Mouse (Mus musculus): ENCODE results near the gene Ext2. TPM values are rescaled to one million over a fixed set of nuclear protein-coding genes. Genes with fewer than 3 reads are reported as not detected.

The Ext2 gene
- polyA plus RNA-seq, 1 experiment from 2014 or later = 72.3 TPM

DNA sequence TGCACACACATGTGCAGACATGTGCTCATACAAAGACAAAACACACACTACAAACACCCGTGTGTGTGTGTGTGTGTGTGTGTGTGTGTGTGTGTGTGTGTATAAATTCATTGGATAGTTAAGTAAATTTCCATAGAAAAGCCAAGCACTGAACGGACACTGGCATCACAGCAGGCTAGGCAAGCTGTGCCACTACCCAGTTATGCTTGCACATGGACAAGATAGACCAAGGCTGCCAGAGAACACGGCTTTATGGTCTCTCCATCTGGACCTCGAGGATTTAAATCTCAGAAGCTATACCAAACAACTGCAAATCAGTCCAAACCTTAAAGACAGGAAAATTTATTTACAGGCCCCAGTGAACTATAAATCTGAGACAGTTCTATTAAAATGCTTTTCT lies 40.2 kb downstream of the Ext2 start:
- Histone ChIP-seq H3K27me3 (ENCODE audit: low read depth, poor library complexity, severe bottlenecking) (no peaks in the 10 kb centered on the region), H3K9me3 (replicated peaks) (no peaks in the 10 kb centered on the region), H3K4me1 (peaks cover 44% of the 10 kb centered on the region), H3K27ac (replicated peaks) (no peak overlapping the region), H3K36me3 (peaks cover 3% of the 10 kb centered on the region; the same call in 1 of the 2 replicates), H3K4me3 (no peak overlapping the region)
- DNase-seq (ENCODE audit: low spot score) = no peak
- WGBS = 86% methylated on average over 4 of the region's 4 CpGs

DNA sequence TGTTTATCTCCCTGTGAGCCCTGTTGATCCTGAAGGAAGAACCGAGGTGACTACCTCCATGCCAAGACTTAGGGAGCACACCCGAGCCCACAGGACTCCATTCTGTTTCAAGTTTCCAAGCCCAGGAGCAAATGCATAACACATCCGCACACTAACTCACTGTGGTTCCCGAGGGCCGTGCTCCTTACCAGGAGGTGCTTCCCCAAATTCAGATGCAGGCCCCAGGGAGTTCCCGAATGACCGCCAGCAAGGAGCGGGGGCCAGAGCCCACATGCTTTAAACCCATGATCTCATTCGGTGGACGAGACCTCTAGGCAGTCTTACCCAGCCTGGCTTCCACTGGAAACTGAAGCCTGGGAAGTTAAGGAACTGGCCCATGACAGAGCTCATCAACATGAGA lies 41.8 kb downstream of the Ext2 start:
- 81% methylated on average over 10 of the region's 10 CpGs for WGBS

DNA sequence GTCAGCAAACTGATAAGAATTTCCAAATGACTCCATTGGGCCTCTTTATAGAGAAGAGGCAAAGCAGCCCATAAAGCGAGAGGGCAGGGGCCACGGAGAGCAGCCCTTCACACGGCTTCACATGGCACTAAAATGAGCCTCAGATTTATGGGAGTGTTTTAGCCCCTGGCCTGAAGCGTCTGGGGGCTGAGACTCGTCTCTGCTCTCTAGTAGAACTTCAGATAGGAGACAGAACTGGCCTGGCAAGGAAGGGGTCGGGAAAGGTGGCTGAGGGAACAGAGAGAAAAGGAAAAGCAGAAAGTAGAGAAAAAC lies 42.5 kb downstream of the Ext2 start:
- WGBS = 82% methylated on average over 6 of the region's 6 CpGs
- Histone ChIP-seq H3K27ac (replicated peaks) (0 out of 2 replicates have a peak overlapping the region, but pooled peaks have one; percentile 67), H3K27me3 (ENCODE audit: low read depth, poor library complexity, severe bottlenecking) (no peaks in the 10 kb centered on the region), H3K4me1 (peaks cover 52% of the 10 kb centered on the region), H3K36me3 (peaks cover 3% of the 10 kb centered on the region; the same call in 1 of the 2 replicates), H3K9me3 (replicated peaks) (no peaks in the 10 kb centered on the region), H3K4me3 (no peak overlapping the region)
- DNase-seq (ENCODE audit: low spot score) = no peak

More for the DNA sequence above, 41.8 kb downstream of the Ext2 start:
- Histone ChIP-seq H3K36me3 (peaks cover 3% of the 10 kb centered on the region; the same call in 1 of the 2 replicates), H3K9me3 (replicated peaks) (no peaks in the 10 kb centered on the region), H3K27me3 (ENCODE audit: low read depth, poor library complexity, severe bottlenecking) (no peaks in the 10 kb centered on the region), H3K27ac (replicated peaks) (no peak overlapping the region), H3K4me3 (no peak overlapping the region), H3K4me1 (peaks cover 54% of the 10 kb centered on the region)
- no peak for DNase-seq (ENCODE audit: low spot score)

DNA sequence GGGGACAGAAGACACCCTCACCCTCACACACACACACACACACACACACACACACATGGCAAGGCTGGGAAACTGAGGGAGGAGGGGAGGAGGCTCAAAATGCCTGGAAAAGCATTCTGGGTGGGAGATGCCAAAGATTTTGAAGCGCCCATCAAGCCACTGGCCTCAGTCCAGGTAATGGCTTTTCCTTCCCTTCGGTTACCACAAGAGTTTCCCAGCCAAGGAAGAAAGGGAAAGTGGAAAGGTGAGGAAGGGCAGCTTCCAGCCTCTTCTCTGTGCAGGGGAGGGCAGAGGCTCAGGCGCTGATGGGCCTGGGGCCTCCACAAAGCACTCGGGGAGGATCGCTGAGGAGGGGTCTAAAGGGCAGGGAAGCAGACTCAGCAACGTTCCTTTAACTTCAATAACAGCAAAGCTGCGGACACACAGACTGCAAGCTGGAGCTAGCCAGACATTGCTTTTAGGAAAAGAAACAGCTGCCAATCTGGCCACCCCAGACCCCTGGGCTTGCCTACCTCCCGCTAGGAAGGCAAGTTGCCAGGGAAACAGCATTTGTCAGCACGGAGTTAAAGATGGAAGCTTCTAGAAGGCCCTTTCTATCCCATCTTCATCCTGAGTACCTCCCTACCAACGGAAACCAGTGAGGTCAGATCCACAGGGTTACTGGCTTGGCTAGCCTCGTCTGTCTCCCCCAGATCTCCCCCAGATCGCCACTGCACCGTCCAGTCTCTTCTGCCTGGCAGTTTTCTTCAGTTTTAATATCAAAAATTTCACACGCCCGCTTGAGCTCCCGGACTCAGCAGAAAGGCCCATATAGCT lies 43.1 kb downstream of the Ext2 start:
- Histone ChIP-seq H3K36me3 (peaks cover 3% of the 10 kb centered on the region; the same call in 1 of the 2 replicates), H3K4me1 (peaks cover 47% of the 10 kb centered on the region), H3K27me3 (ENCODE audit: low read depth, poor library complexity, severe bottlenecking) (no peaks in the 10 kb centered on the region), H3K4me3 (no peak overlapping the region), H3K27ac (replicated peaks) (peak overlapping the region; percentile 67; the same call in 1 of the 2 replicates), H3K9me3 (replicated peaks) (no peaks in the 10 kb centered on the region)
- DNase-seq (ENCODE audit: low spot score) = no peak
- 74% methylated on average over 16 of the region's 16 CpGs for WGBS

DNA sequence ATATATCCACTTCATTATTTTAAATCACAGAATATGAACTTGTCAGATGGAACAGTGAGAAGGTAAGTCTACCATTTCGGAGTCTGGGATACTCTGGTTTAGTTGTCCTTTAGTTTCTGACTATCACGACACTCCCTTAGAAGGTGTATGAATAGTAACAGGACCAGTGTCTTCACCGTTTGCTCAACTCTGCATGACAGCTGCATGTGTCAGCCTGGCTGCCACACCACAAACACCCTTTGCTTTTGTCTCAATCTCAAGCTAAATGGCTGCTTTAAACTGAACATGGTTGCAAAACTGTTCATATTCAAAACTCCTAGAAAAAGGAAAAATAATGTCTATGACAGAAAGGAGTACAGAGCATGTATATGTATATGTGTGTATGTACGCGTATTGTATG lies 43.8 kb downstream of the Ext2 start:
- Histone ChIP-seq H3K27me3 (ENCODE audit: low read depth, poor library complexity, severe bottlenecking) (no peaks in the 10 kb centered on the region), H3K36me3 (no peaks in the 10 kb centered on the region), H3K27ac (replicated peaks) (no peak overlapping the region), H3K4me3 (no peak overlapping the region), H3K9me3 (replicated peaks) (no peaks in the 10 kb centered on the region), H3K4me1 (peaks cover 46% of the 10 kb centered on the region)
- 95% methylated on average over 5 of the region's 5 CpGs for WGBS
- DNase-seq (ENCODE audit: low spot score) = no peak

DNA sequence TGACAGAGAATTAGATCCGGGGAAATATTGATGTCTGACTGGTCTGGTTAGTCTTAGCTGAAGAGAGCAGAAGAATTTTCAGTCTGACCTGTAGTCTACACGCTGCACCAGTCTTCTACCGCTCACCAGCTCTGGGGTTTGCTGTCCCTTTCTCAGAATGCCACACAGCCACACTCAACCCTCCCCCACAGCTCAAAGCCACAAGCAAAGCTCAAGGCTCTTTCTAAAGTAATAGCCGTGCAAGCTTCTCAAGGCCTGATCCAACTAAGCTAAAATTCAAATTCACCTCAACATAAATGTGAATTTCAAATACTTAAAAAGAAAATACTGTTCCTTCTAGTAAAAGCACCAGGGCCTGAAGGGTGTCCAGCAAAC lies 45.3 kb downstream of the Ext2 start:
- Histone ChIP-seq H3K36me3 (no peaks in the 10 kb centered on the region), H3K27ac (replicated peaks) (no peak overlapping the region; the same call in 1 of the 2 replicates), H3K9me3 (replicated peaks) (no peaks in the 10 kb centered on the region), H3K27me3 (ENCODE audit: low read depth, poor library complexity, severe bottlenecking) (no peaks in the 10 kb centered on the region), H3K4me3 (no peak overlapping the region), H3K4me1 (peaks cover 61% of the 10 kb centered on the region)
- DNase-seq (ENCODE audit: low spot score) = no peak
- WGBS = 75% methylated on average over 4 of the region's 4 CpGs

DNA sequence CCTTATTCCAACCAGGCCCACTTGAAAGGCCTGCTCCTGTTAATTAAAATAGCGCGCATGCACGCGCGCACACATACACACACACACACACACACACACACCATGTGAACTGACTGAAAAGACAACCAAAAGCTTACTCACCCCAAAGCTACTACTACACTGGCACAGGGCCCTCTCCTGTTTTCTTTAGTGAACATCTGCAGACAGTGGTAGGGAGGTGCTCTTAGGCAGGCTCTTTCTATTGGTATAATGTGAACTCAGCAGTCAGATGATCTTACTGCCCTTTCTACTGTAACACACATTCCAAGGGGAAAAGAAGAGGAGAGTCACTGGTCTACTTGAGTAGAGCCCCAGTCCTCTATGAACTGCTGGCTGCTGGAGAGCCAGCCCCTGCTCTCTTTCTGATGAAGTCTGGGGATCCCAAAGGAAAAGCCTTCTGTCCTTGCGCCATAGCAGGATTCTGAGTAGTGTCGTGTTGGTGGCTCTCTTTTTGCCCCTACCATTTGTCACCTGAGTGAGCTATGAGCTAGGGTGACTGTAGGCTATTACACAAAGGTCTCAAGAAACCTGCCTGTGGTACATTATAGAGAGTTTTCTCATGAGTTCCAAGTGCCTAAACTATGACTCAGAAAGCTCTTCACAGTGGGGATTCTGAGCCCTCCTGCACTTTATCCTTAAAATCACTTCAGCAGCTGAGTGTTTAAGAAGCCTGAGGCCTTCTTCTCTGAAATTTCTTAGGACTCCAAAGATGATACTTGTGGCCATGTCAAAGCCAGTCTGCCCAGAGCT lies 45.9 kb downstream of the Ext2 start:
- Histone ChIP-seq H3K9me3 (replicated peaks) (no peaks in the 10 kb centered on the region), H3K4me3 (no peak overlapping the region), H3K27ac (replicated peaks) (peak overlapping the region; percentile 28; the same call in 1 of the 2 replicates), H3K4me1 (peaks cover 62% of the 10 kb centered on the region), H3K36me3 (no peaks in the 10 kb centered on the region), H3K27me3 (ENCODE audit: low read depth, poor library complexity, severe bottlenecking) (no peaks in the 10 kb centered on the region)
- 76% methylated on average over 7 of the region's 7 CpGs for WGBS
- DNase-seq (ENCODE audit: low spot score) = no peak

DNA sequence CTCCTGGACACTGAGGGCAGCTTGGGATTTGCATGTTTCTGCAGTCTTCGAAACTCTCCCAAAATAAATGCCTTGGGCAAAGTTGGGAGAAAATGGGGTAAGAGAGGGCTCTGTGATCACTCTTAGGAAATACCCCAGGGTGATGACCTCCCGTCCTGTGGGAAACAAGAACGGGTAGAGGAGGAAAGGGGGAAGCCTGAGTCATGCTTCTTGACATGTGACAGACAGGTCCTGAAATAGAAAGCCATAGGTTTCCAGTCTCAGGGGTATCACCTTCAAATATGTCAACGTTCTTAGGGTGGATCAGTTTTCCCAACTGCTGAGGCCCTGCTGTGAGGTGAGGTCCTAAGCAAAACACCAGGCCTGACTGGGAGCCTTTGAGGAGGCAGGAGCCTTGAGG lies 46.9 kb downstream of the Ext2 start:
- WGBS = 49% methylated on average over 4 of the region's 4 CpGs
- Histone ChIP-seq H3K27ac (replicated peaks) (0 out of 2 replicates have a peak overlapping the region, but pooled peaks have one; percentile 28), H3K27me3 (ENCODE audit: low read depth, poor library complexity, severe bottlenecking) (no peaks in the 10 kb centered on the region), H3K9me3 (replicated peaks) (no peaks in the 10 kb centered on the region), H3K36me3 (no peaks in the 10 kb centered on the region), H3K4me1 (peaks cover 65% of the 10 kb centered on the region), H3K4me3 (no peak overlapping the region)
- no peak for DNase-seq (ENCODE audit: low spot score)

DNA sequence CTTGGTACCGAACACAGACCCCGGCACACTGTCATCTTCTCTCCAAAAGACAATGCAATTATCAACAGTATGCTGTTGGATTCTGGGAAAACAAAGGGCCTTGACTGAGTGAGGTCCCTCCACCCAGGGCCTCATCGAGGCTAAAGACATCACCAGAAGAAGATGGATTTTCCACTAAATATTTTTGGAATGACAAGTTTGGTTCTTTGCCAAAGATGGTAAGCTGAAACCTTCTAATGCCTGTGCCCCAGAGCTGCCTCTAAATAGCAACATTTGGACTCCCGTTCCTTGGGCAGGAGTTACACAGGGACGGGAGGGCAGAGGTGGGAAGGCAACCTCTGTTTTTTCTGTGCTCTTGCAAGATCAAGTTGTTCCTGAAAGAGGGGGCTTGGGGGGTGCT lies 47.4 kb downstream of the Ext2 start:
- DNase-seq (ENCODE audit: low spot score) = no peak
- H3K36me3 ChIP-seq = no peaks in the 10 kb centered on the region
- H3K27ac ChIP-seq (replicated peaks) = no peak overlapping the region
- H3K9me3 ChIP-seq (replicated peaks) = no peaks in the 10 kb centered on the region
- no peak overlapping the region for H3K4me3 ChIP-seq
- 81% methylated on average over 5 of the region's 5 CpGs for WGBS
- peaks cover 61% of the 10 kb centered on the region for H3K4me1 ChIP-seq
- H3K27me3 ChIP-seq (ENCODE audit: low read depth, poor library complexity, severe bottlenecking) = no peaks in the 10 kb centered on the region

DNA sequence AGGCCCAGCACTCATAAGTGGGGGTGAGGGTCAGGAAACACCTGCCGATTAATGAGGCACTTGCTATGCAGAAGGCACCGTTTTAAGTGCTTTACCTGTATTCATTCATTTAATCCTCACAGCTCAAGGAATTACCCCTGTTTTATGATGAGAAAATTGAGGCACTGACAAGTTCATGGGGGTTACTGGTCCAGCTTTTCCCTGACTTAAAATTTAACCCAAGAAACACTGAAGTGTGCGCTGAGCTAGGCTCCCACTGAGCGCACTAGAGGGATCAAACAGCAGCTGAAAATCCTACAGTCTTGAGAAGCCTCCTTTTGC lies 49.6 kb downstream of the Ext2 start:
- no peaks in the 10 kb centered on the region for H3K9me3 ChIP-seq (replicated peaks)
- no peaks in the 10 kb centered on the region for H3K27me3 ChIP-seq (ENCODE audit: low read depth, poor library complexity, severe bottlenecking)
- no peak for DNase-seq (ENCODE audit: low spot score)
- H3K36me3 ChIP-seq = peaks cover 10% of the 10 kb centered on the region; the same call in 1 of the 2 replicates
- H3K4me3 ChIP-seq = no peak overlapping the region
- H3K27ac ChIP-seq (replicated peaks) = peak overlapping the region; percentile 35; the same call in 1 of the 2 replicates
- WGBS = 56% methylated on average over 4 of the region's 4 CpGs
- peaks cover 49% of the 10 kb centered on the region for H3K4me1 ChIP-seq

DNA sequence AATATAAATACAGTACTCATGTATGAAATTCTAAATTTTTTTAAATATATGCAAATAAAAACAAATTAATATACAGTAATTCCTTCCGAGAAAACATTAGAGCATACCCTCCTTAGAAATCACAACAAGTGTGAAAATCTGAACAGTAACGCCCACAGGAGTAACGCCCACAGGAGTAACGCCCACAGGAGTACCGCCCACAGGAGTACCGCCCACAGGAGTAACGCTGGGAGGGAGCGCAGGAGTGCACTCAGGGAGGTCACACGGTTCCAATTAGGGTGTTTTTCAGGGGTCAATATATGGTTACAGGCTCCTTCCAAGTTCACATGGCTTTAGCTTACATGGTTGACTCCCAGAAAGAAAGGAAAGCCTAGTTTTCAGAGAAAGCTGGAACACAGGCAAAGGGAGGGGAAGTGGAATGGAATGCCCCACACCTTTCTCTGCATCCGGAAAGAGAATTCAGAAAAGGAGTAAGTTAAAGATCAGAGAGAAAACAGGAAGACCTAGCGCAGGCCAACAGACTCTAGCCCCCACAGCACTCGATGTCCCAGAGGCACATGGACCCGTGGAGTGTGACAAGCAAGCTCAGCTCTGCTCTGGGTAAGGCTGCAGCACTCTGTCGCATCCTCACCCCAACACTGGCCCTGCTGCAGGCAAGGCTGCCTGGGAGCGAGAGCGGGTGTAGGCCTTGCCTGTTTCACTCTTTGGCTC lies 50.2 kb downstream of the Ext2 start:
- no peaks in the 10 kb centered on the region for H3K9me3 ChIP-seq (replicated peaks)
- no peaks in the 10 kb centered on the region for H3K27me3 ChIP-seq (ENCODE audit: low read depth, poor library complexity, severe bottlenecking)
- H3K36me3 ChIP-seq = peaks cover 10% of the 10 kb centered on the region; the same call in 1 of the 2 replicates
- DNase-seq (ENCODE audit: low spot score) = no peak
- no peak overlapping the region for H3K4me3 ChIP-seq
- H3K4me1 ChIP-seq = peaks cover 47% of the 10 kb centered on the region
- 45% methylated on average over 16 of the region's 16 CpGs for WGBS
- H3K27ac ChIP-seq (replicated peaks) = peak overlapping the region; percentile 35; the same call in 1 of the 2 replicates

DNA sequence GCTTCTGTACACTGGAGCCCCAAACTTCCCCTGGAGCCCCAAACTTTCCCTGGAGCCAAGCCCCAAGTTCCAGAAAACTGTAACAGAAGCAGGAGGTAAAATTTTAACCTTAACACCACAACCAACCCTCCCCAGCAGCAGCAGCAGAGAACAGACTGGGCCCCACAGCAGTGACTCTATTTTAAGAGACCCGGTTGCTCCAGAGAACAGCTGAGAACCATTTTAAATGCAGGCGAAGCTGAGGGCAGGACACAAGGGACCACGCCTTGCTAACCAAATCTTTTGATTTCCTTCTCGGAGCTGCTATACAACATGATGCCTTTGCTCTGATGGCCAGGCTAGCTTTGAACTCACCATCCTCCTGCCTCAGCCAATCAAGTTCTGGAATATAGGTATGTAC lies 51.5 kb downstream of the Ext2 start:
- Histone ChIP-seq H3K27ac (replicated peaks) (0 out of 2 replicates have a peak overlapping the region, but pooled peaks have one; percentile 1), H3K9me3 (replicated peaks) (no peaks in the 10 kb centered on the region), H3K36me3 (peaks cover 19% of the 10 kb centered on the region; the same call in 1 of the 2 replicates), H3K4me3 (no peak overlapping the region), H3K27me3 (ENCODE audit: low read depth, poor library complexity, severe bottlenecking) (no peaks in the 10 kb centered on the region), H3K4me1 (peaks cover 34% of the 10 kb centered on the region)
- no peak for DNase-seq (ENCODE audit: low spot score)
- WGBS = 89% methylated on average over 4 of the region's 4 CpGs
